Mouse (Mus musculus): ENCODE measurements around the gene 6430531B16Rik. TPM values are rescaled to one million over a fixed set of nuclear protein-coding genes. Genes with fewer than 3 reads are reported as not detected.

Gene 6430531B16Rik
- polyA plus RNA-seq, 1 experiment from 2014 or later = 0.85 TPM

DNA sequence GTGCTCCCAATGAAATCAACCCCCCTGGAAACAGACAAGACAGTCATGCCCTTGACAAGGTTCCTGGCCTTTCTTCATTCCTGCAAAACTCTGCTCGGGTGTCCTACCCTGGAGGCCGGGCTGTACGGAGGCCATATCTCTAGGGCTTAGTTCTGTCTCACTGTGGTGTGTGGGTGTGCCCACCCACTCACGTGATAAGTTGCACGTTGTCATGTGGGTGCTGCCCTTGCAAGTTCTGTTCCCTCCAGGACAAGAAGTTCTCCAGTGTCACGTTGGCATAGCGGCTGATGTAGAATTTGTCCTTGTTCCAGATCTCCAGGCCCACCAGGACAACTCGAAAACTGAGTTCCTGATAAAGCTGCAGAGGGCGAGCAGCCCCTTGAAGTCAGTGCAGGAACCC, 9.7 kb upstream of the 6430531B16Rik start:
- H3K4me1 ChIP-seq = 0 out of 2 replicates have a peak, but pooled peaks cover 4% of the 10 kb centered on the region
- 89% methylated on average over 9 of the region's 9 CpGs for WGBS
- no peaks in the 10 kb centered on the region for H3K9me3 ChIP-seq (replicated peaks)
- no peak overlapping the region for H3K4me3 ChIP-seq
- 0 out of 2 replicates have a peak, but pooled peaks cover 3% of the 10 kb centered on the region for H3K36me3 ChIP-seq
- no peak overlapping the region for H3K27ac ChIP-seq
- no peak for DNase-seq (ENCODE audit: low spot score)
- H3K27me3 ChIP-seq (ENCODE audit: low read depth, poor library complexity, severe bottlenecking) = no peaks in the 10 kb centered on the region

DNA sequence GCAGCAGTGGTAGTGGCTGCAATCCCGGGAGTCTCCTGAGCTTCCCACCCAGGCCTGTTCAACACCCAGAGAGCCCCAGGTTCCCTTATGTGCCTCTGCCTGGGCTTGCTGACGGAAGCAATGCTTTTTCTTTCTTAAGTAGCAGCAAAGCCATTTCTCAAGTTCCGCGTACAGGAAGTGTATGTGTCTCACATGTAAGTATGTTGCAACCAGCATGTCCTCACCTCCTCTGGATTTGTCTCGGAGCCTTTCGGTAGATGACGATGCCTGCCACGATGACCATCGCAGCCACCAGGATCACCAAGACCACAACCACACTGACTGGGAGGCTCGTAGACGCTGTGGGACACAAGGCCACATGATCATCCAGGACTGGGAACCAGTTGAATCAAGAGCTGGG, 6.0 kb upstream of the 6430531B16Rik start:
- WGBS = 93% methylated on average over 11 of the region's 11 CpGs
- Histone ChIP-seq H3K4me3 (no peak overlapping the region), H3K4me1 (no peaks in the 10 kb centered on the region), H3K27me3 (ENCODE audit: low read depth, poor library complexity, severe bottlenecking) (0 out of 2 replicates have a peak, but pooled peaks cover 3% of the 10 kb centered on the region), H3K36me3 (0 out of 2 replicates have a peak, but pooled peaks cover 3% of the 10 kb centered on the region), H3K27ac (no peak overlapping the region), H3K9me3 (replicated peaks) (no peaks in the 10 kb centered on the region)
- no peak for DNase-seq (ENCODE audit: low spot score)

DNA sequence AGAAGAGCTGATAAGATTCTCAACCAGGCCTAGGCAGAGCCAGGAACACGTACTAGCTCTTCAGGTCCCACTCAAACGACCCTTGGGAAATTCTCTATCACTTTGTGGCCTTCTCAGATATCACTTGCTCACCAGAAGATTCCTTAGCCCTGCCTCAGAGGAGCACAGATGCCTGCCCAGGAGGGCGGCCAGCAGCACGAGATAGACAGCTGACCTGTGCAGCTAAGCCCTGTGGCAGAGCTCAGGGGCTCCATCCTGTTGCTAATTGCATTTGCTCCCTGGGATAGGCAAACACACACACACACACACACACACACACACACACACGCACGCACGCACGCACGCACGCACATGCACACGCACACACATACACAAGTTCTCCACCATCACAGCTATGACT, 3.5 kb upstream of the 6430531B16Rik start:
- no peak overlapping the region for H3K27ac ChIP-seq
- WGBS = 76% methylated on average over 11 of the region's 11 CpGs
- peaks cover 13% of the 10 kb centered on the region for H3K4me1 ChIP-seq
- H3K4me3 ChIP-seq = no peak overlapping the region
- H3K36me3 ChIP-seq = 0 out of 2 replicates have a peak, but pooled peaks cover 3% of the 10 kb centered on the region
- 0 out of 2 replicates have a peak, but pooled peaks cover 3% of the 10 kb centered on the region for H3K27me3 ChIP-seq (ENCODE audit: low read depth, poor library complexity, severe bottlenecking)
- no peaks in the 10 kb centered on the region for H3K9me3 ChIP-seq (replicated peaks)
- DNase-seq (ENCODE audit: low spot score) = no peak

DNA sequence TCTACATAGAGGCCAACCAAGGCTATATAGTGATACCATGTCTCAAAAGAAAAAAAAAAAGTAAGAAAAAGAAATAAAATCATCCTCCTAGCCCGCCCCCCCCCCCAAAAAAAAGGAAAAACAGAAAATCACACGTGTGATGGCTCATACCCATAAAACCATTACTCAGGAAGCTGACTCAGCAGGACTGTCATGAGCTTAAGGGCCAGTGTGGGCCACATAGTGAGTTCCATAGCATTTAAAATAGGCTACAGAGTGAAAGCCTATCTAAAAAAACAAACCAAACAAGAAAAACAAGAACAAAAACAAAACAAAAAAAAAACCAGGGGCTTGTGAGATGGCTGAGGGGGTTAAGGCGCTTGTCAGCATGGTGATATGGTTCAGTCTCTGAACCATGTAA, 2.2 kb upstream of the 6430531B16Rik start:
- Histone ChIP-seq H3K4me1 (peaks cover 13% of the 10 kb centered on the region), H3K27me3 (ENCODE audit: low read depth, poor library complexity, severe bottlenecking) (0 out of 2 replicates have a peak, but pooled peaks cover 3% of the 10 kb centered on the region), H3K27ac (no peak overlapping the region), H3K36me3 (0 out of 2 replicates have a peak, but pooled peaks cover 3% of the 10 kb centered on the region), H3K9me3 (replicated peaks) (no peaks in the 10 kb centered on the region), H3K4me3 (no peak overlapping the region)
- 60% methylated on average over 3 of the region's 3 CpGs for WGBS
- no peak for DNase-seq (ENCODE audit: low spot score)

DNA sequence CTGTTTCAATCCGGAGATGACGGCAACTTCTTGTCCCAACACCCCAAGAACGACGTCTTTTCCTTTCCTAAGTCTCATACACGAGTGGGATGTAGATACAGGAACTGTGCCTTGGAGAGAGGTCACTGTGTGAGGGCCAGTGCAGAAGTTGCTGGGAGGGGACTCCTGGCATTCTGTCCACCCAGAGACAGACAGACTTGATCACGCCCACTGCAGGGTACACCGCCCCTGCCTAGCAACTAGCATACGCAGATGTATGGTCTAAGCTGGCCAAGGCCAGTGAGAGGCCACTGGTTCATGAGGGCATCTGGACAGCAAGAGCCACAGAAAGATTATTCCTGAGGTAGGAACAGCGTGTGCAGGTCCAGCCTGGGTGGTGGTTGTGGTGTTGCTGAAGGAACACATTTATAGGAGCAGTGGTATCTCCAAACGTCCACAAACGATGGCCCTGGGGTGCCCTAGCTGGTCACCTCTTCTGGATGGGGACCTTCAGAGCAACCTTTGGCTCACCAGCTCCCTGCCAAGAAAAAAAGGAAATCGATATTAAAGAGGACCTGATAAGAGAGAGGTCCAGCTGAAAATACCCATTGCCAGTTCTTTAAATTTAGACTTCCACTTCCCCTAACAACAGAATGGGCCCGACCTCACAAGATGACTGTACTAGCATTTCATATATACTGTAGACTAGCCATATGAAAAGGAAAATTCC, 610 bp upstream of the 6430531B16Rik start:
- no peak overlapping the region for H3K27ac ChIP-seq
- peaks cover 13% of the 10 kb centered on the region for H3K4me1 ChIP-seq
- H3K9me3 ChIP-seq (replicated peaks) = no peaks in the 10 kb centered on the region
- 0 out of 2 replicates have a peak, but pooled peaks cover 3% of the 10 kb centered on the region for H3K27me3 ChIP-seq (ENCODE audit: low read depth, poor library complexity, severe bottlenecking)
- peak overlapping the region; percentile 70 for H3K4me3 ChIP-seq
- H3K36me3 ChIP-seq = no peaks in the 10 kb centered on the region
- no peak for DNase-seq (ENCODE audit: low spot score)
- WGBS = 53% methylated on average over 13 of the region's 13 CpGs

DNA sequence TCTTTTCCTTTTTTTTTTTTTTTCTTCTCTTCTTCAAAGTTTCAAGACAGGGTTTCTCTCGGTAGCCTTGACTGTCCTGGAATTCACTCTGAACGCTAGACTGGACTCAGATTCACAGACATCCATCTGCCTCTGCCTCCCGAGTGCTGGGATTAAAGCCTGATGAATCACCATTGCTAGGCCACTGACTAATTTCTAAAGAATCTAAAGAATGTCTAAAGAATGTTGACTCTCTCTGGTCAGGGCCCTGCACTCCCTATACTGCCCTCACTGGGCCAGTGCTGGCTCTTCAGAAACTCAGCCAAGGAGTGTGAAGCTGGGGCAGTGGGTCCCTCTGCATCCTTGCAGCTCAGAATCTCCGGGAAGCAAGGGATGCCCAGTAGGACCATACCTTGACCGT, 3.1 kb downstream of the 6430531B16Rik start:
- no peak for DNase-seq (ENCODE audit: low spot score)
- Histone ChIP-seq H3K4me1 (peaks cover 13% of the 10 kb centered on the region), H3K27me3 (ENCODE audit: low read depth, poor library complexity, severe bottlenecking) (0 out of 2 replicates have a peak, but pooled peaks cover 3% of the 10 kb centered on the region), H3K4me3 (no peak overlapping the region), H3K27ac (no peak overlapping the region), H3K36me3 (no peaks in the 10 kb centered on the region), H3K9me3 (replicated peaks) (no peaks in the 10 kb centered on the region)
- WGBS = 57% methylated on average over 5 of the region's 5 CpGs

DNA sequence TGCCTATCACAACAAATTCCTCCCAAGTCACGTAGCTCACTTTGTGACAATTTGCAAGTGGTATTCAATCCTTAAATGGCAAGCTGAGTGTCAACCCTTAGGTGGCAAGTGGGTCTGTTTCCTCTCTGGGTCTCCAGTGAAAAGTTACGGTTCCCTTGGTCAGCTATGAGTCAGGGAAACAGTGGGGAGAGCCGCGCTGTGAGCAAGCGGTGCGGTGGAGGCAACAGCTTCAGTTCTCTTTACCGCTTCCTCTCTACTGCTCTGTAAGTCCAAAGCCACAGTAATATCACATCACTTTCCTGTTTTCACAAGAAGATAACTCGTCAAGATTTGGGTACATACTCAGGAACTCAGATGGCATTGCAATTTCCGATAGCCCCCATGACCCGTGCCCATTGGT, 4.2 kb downstream of the 6430531B16Rik start:
- 88% methylated on average over 10 of the region's 10 CpGs for WGBS
- H3K4me1 ChIP-seq = peaks cover 23% of the 10 kb centered on the region
- H3K9me3 ChIP-seq (replicated peaks) = no peaks in the 10 kb centered on the region

DNA sequence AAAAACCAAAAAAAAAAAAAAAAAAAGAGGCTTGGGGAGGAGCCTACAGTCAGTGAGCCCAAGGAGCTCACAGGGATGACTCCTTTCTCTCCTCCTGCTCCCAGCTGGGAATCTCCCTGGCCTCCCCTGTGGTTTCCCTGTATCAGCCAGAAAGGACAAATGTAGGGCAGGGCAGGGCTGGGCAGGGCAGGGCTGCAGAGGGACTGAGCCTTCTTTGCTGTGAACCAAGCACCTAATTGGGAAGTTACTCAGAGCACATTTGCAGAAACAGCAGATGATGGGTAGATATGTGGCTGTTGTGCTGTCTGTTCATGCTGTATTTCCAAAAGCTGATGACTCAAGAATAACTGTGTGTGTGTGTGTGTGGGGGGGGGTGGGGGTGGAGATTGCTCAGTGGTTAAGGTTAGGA, 5.6 kb downstream of the 6430531B16Rik start:
- Histone ChIP-seq H3K27me3 (ENCODE audit: low read depth, poor library complexity, severe bottlenecking) (0 out of 2 replicates have a peak, but pooled peaks cover 4% of the 10 kb centered on the region), H3K4me1 (peaks cover 13% of the 10 kb centered on the region), H3K36me3 (no peaks in the 10 kb centered on the region), H3K9me3 (replicated peaks) (no peaks in the 10 kb centered on the region), H3K4me3 (no peak overlapping the region), H3K27ac (no peak overlapping the region)
- DNase-seq (ENCODE audit: low spot score) = no peak

More for the DNA sequence above, 4.2 kb downstream of the 6430531B16Rik start:
- Histone ChIP-seq H3K27me3 (ENCODE audit: low read depth, poor library complexity, severe bottlenecking) (no peaks in the 10 kb centered on the region), H3K27ac (no peak overlapping the region), H3K36me3 (no peaks in the 10 kb centered on the region), H3K4me3 (no peak overlapping the region)
- no peak for DNase-seq (ENCODE audit: low spot score)

DNA sequence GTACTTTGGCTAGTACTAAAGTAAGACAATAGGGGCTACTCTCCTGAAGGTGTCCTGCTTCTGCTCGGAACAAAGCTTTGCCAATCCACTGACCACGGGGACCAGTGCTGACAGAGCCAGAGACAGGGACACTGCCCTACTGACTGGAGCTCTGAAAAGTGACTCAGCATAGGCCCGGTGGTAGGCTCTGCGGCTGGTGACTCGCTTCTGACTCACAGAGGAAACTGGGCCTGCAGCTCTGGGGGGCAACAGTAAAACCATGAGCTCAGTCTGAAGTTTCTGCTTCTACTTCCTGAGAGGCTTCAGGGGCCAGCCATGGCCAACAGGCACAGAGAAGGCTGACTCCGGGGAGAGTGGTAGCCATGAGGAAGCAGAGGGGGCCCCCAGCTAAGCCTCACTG, 7.1 kb downstream of the 6430531B16Rik start:
- H3K4me1 ChIP-seq = peaks cover 13% of the 10 kb centered on the region
- DNase-seq (ENCODE audit: low spot score) = no peak
- H3K9me3 ChIP-seq (replicated peaks) = no peaks in the 10 kb centered on the region
- H3K4me3 ChIP-seq = no peak overlapping the region
- WGBS = 71% methylated on average over 6 of the region's 6 CpGs
- H3K27me3 ChIP-seq (ENCODE audit: low read depth, poor library complexity, severe bottlenecking) = 0 out of 2 replicates have a peak, but pooled peaks cover 4% of the 10 kb centered on the region
- no peak overlapping the region for H3K27ac ChIP-seq
- no peaks in the 10 kb centered on the region for H3K36me3 ChIP-seq

DNA sequence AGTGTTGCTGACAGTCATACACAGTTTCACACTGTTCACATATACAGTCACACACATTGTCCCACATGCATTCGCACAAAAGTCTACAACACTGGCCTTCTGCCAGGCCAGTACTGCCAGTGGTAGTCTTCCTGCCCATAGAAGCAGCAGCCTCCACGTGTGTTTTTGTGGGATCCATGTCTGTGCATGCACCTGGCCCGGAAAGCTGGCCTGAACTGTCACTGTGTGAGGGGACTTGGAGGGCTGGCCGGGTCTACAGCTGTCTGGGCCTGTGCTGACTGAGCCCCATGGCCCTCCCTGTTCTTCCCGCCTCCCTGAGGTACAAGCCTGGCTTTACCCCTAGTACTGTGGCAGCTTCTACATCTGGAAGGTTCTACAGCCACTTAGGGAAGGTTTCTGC, 7.6 kb downstream of the 6430531B16Rik start:
- 85% methylated on average over 5 of the region's 5 CpGs for WGBS
- H3K27me3 ChIP-seq (ENCODE audit: low read depth, poor library complexity, severe bottlenecking) = 0 out of 2 replicates have a peak, but pooled peaks cover 4% of the 10 kb centered on the region

DNA sequence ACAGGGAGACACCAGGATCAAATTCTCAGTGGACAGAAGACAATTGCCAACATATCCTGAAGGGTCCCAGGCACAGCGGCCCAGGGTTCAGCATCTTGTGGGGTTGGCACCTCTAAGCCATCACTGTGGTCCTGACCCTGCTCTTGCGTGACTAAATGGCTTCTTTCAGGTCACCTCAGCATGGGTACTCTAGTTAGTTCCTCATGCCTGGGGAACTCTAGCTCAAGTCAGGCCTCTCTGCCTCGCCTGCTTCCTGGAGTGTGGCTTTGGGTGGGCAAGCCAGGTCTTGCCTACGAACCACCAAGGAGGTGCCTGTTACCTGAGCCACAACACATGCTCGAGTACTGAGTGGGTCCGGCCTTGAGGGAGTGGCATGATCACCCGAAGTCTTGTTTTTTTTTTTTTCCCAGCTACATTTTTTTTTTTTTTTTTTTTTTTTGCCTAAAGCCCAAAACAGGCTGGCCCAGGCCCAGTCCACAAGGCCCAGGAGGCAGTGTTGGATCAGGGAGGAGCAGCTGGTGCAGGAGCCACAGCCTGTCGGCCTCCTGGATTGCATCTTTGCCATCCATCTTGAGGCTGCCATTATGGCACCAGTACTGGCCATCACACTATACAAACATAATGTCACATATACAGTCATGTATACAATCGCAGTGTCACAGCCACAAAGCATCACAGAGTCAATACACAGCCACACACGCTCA, 8.2 kb downstream of the 6430531B16Rik start:
- WGBS = 83% methylated on average over 10 of the region's 10 CpGs
- H3K27me3 ChIP-seq (ENCODE audit: low read depth, poor library complexity, severe bottlenecking) = 0 out of 2 replicates have a peak, but pooled peaks cover 4% of the 10 kb centered on the region
- H3K27ac ChIP-seq = peak overlapping the region; percentile 53; the same call in 1 of the 2 replicates
- no peak for DNase-seq (ENCODE audit: low spot score)
- no peaks in the 10 kb centered on the region for H3K36me3 ChIP-seq
- H3K4me3 ChIP-seq = no peak overlapping the region
- H3K4me1 ChIP-seq = peaks cover 13% of the 10 kb centered on the region
- H3K9me3 ChIP-seq (replicated peaks) = no peaks in the 10 kb centered on the region

More for the DNA sequence above, 7.6 kb downstream of the 6430531B16Rik start:
- Histone ChIP-seq H3K4me3 (no peak overlapping the region), H3K9me3 (replicated peaks) (no peaks in the 10 kb centered on the region), H3K27ac (no peak overlapping the region), H3K36me3 (no peaks in the 10 kb centered on the region), H3K4me1 (peaks cover 13% of the 10 kb centered on the region)
- DNase-seq (ENCODE audit: low spot score) = no peak

DNA sequence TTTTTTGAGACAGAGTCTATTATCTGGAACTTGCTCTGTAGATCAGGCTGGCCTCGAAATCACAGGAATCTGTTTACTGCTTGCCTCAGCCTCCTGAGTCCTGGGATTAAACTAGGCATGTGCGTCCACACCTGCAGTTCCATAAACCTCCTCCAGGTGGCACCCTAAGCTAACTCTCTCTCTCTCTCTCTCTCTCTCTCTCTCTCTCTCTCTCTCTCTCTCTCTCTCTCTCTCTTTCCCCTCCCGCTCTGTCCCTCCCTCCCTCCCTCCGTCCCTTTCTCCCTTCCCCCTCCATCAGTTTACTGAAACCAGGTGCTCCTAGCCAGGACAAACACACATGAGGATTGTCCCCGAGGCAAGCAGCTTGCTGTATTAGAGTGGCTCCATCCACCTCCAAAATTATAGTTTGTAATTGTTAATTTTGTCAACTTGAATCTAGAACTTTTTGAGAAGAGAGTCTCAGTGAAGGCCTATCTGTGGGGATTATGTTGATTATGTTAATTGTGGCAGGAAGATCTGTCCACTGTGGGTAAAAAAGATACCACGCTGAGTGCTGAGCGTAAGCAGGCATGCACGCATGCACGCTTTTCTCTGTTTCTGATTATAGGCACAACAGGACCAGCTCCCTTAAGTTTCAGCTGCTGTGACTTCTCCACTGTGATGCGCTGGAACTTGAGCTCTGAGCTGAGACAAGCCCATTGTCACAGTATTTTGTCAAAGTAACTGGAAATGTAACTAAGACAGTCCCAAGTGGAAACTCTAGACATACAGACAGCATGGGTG, 9.0 kb downstream of the 6430531B16Rik start:
- H3K9me3 ChIP-seq (replicated peaks) = no peaks in the 10 kb centered on the region

More for the DNA sequence above, 9.0 kb downstream of the 6430531B16Rik start:
- H3K4me3 ChIP-seq = no peak overlapping the region
- peaks cover 13% of the 10 kb centered on the region for H3K4me1 ChIP-seq
- H3K36me3 ChIP-seq = no peaks in the 10 kb centered on the region
- WGBS = 37% methylated on average over 10 of the region's 10 CpGs
- peak overlapping the region; percentile 53; the same call in 1 of the 2 replicates for H3K27ac ChIP-seq
- DNase-seq (ENCODE audit: low spot score) = peak; percentile 83
- 0 out of 2 replicates have a peak, but pooled peaks cover 9% of the 10 kb centered on the region for H3K27me3 ChIP-seq (ENCODE audit: low read depth, poor library complexity, severe bottlenecking)
